Mouse (Mus musculus) frontal cortex, adult (tissue): ENCODE results near the gene Nup205.

ENCODE experiments used
- ATAC-seq: cut with Nextera tagmentation; 2 replicates; pipeline ENCODE4 v1.9.2; 2017; ENCODE audit warnings: mild to moderate bottlenecking, moderate library complexity, mixed read lengths; ENCODE audit not compliant: low TSS enrichment

The Nup205 gene

DNA sequence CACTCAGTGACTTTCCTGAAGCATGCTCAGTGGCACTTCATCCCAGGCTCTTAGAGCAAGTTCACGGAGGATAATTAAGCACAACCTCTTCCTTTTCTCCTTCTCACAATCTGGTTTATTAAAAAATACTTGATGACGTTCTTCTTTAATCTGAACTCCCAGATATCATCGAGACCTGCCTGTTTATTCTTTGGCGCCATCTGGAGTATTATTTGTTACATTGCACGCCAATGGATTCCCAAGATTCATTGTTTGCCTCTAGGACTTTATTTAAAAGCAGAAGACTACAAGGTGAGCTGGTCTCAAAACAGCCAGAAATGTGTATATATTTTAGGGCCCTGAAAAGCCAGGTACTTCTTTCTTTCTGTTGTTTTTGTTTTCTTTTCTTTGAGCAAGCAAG lies 67.9 kb downstream of the Nup205 start:
- 0 out of 2 replicates have a peak, but pooled peaks have one; percentile 47 for ATAC-seq

DNA sequence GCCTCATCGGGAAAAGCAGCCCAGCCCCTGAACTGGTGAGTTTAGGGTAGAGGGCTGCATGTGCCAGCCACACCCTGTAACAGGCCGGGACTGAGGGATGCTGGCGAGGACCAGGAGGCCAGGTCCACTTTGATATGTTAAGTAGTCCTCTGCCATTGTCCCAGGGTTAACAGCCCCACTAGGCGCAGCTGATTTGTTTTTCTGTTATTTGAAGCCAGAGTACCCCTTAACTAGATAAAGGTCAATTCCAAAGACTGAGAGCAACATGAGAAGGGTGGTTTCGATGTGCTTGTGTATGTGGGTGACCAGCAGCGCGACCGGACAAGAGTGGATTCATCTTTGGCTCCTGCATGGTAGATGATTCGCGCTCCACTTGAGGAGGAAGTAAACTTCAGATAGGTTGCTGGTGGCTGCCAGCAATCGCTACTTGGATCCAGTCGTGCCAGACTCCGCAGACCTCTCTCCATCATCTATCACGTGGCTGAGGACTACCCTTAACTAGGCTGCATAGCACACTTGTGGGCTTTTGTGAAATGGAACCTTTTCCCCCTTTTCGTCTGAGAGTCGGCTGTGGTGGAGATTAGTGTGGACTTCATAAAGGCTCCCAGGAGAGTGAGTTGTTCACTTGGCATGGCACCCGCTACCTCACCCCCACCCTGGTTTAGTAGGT lies 74.7 kb downstream of the Nup205 start:
- peak; percentile 42; the same call in 1 of the 2 replicates for ATAC-seq

DNA sequence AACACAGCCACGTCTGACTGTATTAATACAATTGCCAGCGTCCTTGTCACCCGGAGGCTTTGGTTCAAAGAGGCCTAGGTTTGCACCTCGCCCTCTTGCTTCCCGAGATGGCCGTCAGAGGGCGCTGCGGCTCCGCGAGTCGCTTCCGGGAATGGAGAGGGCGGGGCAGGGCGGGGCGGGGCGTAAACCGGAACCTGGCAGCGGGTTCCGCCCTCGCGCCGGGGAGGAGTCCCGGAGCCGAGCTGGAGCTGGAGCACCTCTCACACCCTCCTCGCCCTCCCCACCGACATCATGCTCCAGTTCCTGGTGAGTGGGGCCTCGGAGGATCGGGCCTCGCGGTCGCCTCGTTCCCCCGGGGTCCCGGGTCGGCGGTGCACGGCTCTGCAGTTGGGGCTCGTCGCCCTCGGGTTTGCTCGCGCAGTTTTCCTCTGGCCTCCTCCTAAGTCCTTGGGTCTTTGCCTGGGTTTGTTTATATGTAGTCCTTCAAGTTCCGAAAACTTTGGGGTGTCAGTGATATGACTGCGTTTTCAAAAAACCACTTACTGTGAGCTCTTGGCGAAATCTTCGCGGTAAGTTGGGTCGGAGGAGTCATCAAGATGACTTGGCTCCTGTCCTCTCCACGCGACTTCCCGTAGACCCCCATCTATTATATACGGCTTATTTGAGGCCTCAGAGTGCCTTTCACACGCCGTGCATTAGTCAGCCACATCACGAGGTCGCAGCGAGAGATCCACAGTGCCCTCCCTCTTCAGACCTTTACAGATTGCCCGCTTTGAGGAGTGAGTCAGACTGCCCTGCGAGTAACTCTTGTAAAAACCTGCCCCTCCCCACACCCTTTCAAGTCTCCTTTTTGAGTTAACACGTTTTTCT lies 75.5 kb downstream of the Nup205 start:
- peak; percentile 91 for ATAC-seq

DNA sequence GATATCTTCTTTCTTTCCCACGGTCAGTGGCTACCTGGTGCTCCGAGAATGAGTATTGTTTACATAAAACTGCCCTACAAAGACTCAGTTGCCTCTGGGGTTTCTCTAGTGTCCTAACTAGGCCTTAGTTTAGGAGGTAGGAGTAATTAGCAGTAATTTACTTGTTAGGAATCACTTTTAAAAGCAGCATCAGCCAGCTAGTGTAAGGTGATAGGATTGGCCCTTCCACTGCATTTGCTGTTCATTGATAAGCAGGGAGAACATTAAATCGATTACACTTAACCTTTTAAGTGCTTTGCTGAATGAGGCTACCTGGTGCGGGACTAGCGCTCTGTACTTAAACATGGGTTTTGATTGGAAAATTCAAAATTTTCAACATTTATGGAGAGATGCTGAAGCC lies 76.3 kb downstream of the Nup205 start:
- no peak for ATAC-seq

DNA sequence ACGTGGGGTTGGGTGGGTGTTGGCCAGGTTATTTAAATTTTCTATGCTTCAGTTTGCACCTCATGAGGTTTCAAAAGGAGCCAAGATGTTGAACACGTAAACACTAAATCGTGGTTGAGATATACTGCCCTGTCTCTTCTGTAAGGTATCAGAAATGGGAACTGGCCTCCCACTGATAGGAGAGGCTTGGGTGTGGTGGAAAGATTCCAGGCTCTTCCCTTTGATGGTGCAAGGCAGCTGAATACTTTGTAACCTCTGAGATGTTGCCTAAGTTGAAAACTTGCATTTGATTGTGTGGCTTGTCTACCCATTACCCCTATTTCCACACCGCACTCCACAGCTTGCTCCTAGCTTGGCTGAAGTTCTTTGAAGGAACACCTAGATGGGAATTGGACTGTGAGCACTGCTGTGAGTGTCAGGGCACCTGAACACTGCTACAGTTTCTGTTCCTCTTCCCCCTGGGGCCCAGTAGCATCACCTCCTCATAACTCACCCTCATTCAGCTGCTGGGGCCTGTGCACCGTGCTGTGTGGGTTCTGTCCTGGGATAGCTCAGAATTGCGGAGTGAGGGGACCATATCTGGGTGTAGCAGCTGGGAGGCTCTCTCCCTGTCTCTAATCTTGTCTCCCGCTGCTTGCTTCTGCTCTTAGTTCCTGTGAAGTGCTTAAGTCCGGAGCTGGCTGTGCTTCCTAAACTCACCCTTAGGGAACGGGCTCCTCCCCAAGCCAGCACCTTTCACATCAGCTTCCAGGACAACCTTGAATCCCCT lies 77.1 kb downstream of the Nup205 start:
- no peak for ATAC-seq

DNA sequence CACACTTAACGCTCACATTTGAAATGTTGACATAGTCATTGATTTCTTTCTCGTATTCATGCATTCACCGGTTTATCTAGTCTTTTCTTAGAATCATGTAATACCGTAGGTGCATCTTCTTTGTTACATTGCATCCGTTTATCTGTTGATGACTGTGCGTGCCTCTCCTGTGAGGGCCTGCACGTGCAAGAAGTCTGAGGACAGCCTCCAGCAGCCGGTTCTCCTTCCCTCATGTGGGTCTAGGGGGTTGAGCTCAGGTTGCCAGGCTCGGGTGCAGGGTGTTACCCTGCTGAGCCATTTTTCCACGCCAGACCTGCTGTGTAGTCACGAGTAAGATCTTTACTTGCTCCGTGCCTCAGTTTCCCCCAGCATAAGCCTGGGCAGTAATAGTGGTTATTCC lies 77.8 kb downstream of the Nup205 start:
- ATAC-seq, result no peak

DNA sequence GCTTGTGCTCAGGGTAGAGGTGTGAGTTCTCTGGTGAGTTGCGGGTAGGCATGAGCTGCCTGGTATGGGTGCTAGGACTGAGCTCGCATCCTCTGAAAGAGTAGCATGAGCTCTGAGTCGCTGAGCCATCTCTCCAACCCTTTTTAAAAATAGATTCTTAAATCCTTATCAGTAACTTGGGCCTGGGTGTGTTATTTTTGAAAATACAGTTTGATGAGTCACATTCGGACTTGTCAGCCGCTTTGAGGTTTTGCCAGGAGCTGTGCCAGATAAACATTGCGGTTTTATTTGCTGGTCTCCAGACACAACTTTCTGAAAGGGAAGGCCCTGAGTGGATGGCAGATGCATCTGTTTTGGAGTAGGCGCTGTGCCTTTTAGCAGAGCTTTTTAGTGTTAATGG lies 79.5 kb downstream of the Nup205 start:
- no peak for ATAC-seq

DNA sequence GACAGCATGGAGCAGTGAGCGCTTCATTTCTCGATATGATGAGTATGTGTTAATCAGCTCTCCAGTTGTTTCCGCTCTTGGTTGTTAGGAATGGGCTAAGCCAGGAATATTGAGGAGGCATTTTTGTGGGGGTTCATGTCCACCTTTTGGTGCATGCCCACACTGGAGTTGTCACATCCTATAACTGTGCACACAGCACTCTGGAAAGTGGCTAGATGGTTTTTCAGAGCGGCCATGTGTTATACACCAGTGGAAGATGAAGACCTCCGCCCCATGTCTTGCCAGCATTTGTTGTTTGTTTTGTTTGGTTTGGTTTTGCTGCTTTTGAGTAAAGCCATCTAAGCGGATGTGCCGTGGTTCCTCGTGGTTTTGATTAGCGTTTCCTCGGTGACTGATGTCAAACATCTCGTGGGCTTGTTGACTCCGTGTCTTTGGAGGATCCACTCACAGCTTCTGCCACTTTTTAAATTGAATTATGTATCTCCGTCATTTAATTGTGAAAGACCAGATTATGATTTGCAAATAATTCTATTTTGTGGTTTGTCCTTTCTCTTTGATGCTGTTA lies 80.5 kb downstream of the Nup205 start:
- no peak for ATAC-seq

DNA sequence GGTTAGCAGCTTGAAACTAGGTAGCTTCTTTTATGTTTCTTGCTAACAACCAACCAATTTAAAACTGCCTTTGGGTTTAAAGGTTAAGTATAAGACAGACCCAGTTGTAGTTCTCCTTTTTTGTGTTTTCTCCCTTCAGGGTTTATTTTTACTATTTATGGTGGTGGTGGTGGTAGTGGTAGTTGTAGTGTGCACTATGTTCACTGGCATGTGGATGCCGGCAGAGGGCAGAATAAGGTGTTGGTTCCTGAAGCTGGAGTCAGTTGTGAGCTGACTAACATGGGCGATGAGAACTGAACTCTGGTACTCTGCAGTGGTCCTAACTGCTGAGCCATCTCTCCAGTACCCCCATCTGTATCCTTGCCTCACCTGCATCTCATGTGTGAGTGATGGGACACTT lies 81.7 kb downstream of the Nup205 start:
- no peak for ATAC-seq

DNA sequence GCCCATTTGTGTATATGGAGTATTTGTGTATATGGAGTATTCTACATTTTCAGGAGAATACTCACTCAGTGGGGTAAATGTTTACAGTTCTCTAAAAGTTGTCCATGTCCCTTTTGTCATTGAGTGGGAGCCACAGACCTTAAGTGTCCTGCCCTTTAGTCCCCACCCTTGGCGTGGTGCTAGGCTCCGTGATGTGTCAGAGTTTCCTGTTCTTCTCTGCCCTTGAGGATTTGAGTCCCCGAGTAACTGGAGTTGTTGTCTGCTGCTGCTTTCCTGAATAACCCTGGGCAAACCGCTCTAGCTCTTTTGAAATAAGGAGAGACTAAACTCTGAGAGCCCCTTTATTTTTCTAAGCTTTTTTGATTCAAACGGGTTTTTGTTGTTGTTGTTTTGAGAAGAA lies 82.3 kb downstream of the Nup205 start:
- no peak for ATAC-seq

DNA sequence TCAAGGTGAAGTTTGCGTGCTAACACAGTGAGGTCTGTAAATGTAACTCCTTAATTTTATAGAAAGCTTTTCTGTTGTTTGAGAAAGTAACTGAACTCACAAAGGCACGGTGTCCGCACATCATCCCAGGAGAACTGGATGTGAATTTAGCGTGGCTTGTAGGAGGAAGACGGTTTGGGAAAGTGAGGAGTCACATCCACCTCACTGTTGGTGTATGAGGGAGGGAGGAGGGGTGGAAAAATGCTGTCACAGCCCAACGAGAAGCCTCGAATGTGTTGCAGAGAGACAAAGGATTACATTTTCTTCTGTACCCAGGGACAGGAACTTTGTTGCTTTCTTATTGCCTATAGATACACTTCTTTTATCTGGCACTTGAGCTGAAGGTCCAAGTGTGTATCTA lies 83.3 kb downstream of the Nup205 start:
- peak; percentile 77 for ATAC-seq

DNA sequence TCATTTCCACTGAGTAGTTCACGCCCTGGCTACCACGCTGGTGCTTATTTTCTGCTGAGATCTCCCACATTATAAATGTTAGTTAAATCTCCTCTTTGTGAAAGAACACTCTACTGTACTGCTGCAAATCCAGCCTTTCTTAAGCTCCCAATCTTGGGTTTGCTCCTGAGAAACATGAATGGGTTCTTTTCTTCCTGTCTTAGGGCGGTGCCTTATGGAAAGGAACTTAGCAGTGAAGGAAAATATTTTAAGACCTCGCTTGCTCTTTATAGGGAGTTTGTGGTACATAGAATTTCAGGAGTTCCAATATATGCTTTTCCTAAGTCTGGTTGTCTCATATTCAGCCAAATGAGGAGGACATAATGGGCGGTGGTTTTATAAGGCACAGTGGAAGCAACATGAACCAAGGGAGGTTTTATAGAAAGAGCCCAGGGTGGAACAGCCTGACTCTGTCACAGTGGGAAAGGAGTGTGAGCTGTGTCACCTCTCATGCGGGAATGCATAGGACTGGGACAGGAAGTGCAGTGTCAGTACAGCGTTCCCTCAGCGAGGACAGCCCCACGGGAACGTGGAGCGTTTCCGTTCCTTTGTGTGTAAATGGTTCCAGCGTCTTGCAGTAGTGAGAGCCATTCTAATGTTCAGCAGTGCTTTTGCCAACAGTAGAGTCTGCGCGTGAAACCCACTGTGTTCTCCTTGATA lies 88.5 kb downstream of the Nup205 start:
- ATAC-seq, result peak; percentile 32; the same call in 1 of the 2 replicates

DNA sequence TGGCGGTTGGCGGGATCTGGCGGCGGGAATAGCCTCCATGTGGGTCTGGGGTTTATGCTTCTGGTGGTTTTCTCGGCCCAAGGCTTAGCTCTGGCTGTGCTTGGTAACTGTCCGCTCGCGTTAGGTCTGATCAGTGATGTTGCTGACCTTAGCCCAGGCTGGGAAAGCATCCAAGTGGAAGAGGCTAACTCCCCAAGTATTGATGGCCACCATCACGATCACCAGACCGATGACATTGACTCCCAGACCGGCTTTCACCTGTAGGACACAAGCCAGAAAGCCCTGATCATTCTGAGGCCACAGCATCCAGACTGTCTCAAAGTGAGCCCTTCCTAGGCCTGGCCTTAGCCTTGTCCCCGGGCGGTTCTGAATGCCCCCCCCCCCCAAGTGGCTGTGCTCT lies 91.5 kb downstream of the Nup205 start:
- no peak for ATAC-seq

DNA sequence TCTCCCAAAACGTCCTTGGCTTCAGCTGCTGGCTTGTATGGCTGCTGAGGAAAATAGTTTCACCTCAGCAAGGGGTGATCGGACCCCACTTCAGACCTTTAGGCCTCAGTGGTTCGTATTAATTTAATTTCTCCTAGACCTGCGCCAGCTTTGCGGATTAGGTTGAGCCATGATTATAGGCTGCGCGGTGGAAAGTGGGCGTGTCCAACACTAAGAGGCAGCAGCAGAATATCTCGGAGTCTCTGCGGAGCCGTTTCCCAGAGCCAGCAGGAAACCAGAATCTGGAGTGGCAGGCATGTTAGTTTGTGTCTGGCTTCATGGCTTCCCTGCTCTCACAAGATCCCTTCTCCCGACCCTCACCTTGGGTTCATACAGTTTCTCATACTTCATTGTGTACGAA lies 92.4 kb downstream of the Nup205 start:
- no peak for ATAC-seq

DNA sequence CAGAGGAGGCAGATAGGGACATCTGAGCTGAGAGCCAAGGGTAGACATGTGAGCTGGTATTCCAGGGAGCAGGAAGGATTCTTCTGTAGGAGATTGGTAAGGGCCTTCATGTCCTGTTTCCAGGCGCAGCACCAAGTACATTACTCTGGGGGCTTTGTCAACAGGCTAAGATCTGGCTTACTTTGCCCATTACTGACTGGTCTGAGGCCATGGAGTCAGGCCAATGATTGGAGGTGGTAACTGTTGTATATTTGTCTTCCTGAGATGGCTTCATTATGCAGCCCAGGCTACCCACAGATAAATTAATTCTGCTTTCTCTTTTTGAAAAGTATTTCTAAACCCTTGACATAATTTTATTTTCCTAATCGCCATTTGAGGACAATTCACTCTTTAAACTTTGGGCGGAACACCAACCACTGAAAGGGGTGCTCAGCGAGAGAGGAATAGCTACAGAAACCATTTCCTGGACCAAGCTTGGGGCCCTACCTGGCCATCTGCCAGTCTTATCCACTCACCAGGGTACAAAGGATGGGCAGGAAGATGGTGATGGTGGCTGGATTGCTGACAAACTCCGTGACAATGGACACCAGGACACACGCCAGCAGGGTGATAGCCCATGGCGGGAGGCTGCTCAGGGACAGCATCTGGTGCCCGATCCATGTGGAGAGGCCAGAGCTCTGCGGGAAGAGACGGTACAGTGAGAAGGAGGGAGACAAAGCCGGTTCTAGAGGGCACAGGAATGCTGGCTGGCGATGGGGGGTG lies 94.1 kb downstream of the Nup205 start:
- no peak for ATAC-seq

DNA sequence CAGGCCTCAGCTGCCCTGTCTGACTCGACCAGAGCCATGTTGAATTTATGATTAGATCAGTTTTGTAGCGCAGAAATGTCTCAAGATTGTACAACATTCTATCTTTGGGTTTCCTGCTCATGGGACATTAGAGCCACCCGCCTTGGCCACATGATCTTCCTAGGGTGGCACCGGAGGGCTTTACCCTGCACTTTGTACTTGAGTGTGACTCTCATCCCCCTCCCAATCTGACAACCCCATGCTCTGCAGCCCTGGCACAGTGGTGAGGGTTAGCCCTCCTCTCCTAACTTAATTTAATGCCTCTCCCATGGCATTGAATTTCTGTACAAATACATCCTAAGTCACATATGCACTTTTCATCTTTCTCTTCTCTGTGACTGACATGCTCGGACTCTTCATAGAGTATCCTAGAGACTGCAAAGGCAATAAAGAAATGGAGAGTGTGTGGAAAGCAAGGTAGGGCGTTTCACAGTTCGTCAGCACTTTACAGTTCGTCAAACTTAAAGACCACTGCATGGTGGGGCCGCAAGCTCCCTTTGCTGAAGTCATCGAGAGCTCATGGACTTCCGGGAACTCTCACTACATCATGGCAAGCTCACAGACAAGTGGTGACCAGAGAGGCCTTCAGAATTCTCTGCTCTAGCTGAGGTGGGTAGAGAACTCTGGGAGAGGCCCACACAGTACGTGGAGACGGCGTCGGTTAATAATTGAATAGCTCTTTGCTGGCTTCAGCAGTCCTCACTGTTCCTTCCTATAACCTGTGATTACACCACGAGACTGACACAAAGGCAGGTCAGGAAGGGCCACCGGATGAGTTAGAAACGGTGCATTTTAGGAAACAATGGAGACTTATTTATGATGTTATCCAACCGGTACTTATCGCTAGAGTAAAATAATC lies 94.9 kb downstream of the Nup205 start:
- no peak for ATAC-seq

DNA sequence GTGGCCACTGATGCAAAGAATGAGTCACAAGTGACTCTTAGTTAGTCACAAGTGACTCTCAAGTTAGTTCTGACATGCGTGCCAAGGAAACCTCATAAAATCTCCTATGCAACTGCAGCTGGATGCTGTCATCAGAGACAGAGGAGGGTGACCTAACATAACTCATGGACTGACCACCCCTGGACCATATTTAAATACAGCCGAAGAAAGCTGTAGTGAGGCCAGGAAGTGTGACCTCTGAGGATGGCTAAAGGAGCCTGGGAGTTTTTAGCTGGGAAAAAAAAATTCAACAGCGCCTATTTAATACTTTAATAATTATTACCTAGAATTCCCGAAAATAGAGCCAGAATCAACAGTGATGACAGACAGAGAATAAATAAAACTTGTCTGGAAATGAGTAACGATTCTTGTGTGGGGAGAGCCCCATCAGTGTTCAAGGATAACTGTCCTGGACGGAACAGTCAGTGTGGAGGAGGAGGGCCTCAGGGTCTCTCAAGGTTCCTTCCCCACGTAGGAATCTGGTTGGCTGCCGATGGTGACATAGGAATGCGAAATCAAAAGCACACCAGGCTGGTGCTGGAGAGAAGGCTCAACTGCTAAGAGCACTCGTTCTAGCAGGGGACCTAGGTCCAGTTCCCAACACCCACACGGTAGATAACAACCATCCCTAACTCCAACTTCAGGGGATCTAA lies 96.3 kb downstream of the Nup205 start:
- ATAC-seq, result no peak

DNA sequence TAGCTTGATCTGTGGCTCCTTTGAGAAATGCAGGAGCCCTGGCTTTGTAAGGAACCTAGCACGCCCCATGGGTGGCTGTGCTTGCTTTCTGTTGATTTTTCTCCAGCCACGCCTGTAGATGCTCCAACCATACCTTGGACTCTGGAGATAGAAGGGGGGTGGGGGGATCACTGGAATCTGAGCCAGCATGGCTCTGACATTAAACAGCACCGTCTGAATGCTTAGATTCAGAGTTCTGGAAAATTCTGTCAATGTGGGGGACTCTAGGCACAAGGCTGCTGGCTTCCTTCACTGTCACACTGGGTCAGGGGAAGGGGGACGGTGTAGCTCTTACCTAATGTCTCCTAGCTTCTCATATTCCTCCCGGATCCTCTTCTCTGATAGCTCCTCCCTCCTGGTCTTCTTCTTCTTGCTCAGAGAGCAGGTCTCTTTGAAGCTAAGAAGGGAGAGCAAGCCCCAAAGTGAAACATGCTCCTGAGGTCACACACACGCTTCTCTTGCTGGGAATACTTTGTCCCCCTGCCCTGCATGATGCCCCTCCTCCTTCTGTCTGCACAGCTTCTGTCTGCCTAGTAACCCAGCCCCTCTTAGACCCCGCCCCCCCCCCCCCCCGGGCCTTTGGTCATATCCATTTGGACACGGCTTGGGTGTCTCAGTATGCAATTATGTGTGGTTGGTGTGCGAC lies 100.8 kb downstream of the Nup205 start:
- ATAC-seq, result no peak

DNA sequence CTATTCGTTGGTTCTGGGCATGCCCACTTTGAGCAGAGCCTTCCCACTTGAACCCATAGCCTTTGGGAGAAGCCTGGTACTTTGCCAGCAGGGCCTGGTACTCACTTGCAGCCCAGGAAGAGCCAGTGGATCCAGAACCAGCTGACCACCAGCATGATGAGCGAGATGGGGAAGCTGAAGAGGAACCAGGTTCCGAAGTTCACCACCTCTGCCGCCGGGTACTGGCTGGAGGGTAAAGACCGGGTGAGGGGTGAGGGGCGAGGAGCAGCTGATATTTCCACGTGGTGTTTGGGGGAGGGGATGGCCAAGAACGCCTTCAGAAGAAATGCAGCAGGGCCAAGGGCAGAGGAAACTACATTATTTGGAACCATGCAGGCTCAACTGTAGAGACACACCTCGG lies 102.1 kb downstream of the Nup205 start:
- no peak for ATAC-seq
